Mouse (Mus musculus): ENCODE results near the gene Col4a4. TPM values are rescaled to one million over a fixed set of nuclear protein-coding genes. Genes with fewer than 3 reads are reported as not detected.

Col4a4 gene
- polyA plus RNA-seq, 1 experiment from 2014 or later, result 0.25 TPM

- Histone ChIP-seq H3K9ac (replicated peaks; ENCODE audit: low read length) (no peak overlapping the region), H3K36me3 (replicated peaks; ENCODE audit: control insufficient read depth, insufficient read depth, low read depth, low read length) (no peaks in the 10 kb centered on the region), H3K27me3 (ENCODE audit: control insufficient read depth, insufficient read depth, low read length) (no peaks in the 10 kb centered on the region), H3K4me2 (ENCODE audit: low read depth, low read length) (no peak overlapping the region), H3K27ac (replicated peaks; ENCODE audit: low read depth, low read length) (no peak overlapping the region), H3K9me3 (replicated peaks; ENCODE audit: control insufficient read depth, low read length) (no peaks in the 10 kb centered on the region), H3K4me3 (ENCODE audit: low read depth, low read length) (no peak overlapping the region), H3K4me1 (ENCODE audit: control insufficient read depth, insufficient read depth, low read length) (no peaks in the 10 kb centered on the region)
- ATAC-seq (replicated peaks; ENCODE audit: insufficient number of reproducible peaks, low FRiP score, low TSS enrichment, low read depth) (no peak), DNase-seq (ENCODE audit: low spot score) (no peak)
- WGBS, result 73% methylated on average over 7 of the region's 7 CpGs
Measured at GRCm38 (mm10) chr1:82603198-82603950, 16.7 kb upstream of the Col4a4 start.

- H3K9me3 ChIP-seq (replicated peaks; ENCODE audit: control insufficient read depth, low read length), result no peaks in the 10 kb centered on the region
- 78% methylated on average over 6 of the region's 6 CpGs for WGBS
- no peaks in the 10 kb centered on the region for H3K36me3 ChIP-seq (replicated peaks; ENCODE audit: control insufficient read depth, insufficient read depth, low read depth, low read length)
- no peak for DNase-seq (ENCODE audit: low spot score)
- H3K27me3 ChIP-seq (ENCODE audit: control insufficient read depth, insufficient read depth, low read length), result no peaks in the 10 kb centered on the region
- no peak overlapping the region for H3K4me3 ChIP-seq (ENCODE audit: low read depth, low read length)
- H3K4me2 ChIP-seq (ENCODE audit: low read depth, low read length), result no peak overlapping the region
- ATAC-seq (replicated peaks; ENCODE audit: insufficient number of reproducible peaks, low FRiP score, low TSS enrichment, low read depth), result no peak
- H3K27ac ChIP-seq (replicated peaks; ENCODE audit: low read depth, low read length), result no peak overlapping the region
- no peaks in the 10 kb centered on the region for H3K4me1 ChIP-seq (ENCODE audit: control insufficient read depth, insufficient read depth, low read length)
- no peak overlapping the region for H3K9ac ChIP-seq (replicated peaks; ENCODE audit: low read length)
Measured at GRCm38 (mm10) chr1:82596864-82597596, 10.4 kb upstream of the Col4a4 start.

DNA sequence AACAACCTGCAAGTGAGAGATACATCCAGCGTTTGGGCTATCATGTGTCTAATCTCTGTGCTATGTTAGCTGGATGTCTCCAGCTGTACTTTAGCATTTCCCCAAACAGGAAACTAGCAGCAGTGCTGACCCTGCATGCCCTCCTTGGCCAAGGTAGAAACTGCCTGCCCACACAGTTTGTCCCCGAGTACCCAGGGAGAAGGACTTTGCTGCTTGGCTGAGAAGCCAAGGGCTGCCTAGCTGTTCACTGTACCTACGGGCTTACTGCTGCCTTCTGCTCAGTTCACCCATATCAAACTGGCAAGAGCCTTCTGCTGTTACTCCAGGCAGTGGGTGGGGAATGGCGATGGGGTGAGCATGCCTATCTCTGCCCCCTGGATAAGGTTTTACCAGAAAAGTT, 3.6 kb upstream of the Col4a4 start:
- Histone ChIP-seq H3K4me1 (ENCODE audit: control insufficient read depth, insufficient read depth, low read length) (no peaks in the 10 kb centered on the region), H3K9me3 (replicated peaks; ENCODE audit: control insufficient read depth, low read length) (no peaks in the 10 kb centered on the region), H3K36me3 (replicated peaks; ENCODE audit: control insufficient read depth, insufficient read depth, low read depth, low read length) (no peaks in the 10 kb centered on the region), H3K27me3 (ENCODE audit: control insufficient read depth, insufficient read depth, low read length) (peaks cover 14% of the 10 kb centered on the region), H3K4me3 (ENCODE audit: low read depth, low read length) (no peak overlapping the region), H3K9ac (replicated peaks; ENCODE audit: low read length) (no peak overlapping the region), H3K4me2 (ENCODE audit: low read depth, low read length) (no peak overlapping the region), H3K27ac (replicated peaks; ENCODE audit: low read depth, low read length) (no peak overlapping the region)
- no peak for ATAC-seq (replicated peaks; ENCODE audit: insufficient number of reproducible peaks, low FRiP score, low TSS enrichment, low read depth)
- WGBS, result 74% methylated on average over 4 of the region's 4 CpGs
- DNase-seq (ENCODE audit: low spot score), result no peak

DNA sequence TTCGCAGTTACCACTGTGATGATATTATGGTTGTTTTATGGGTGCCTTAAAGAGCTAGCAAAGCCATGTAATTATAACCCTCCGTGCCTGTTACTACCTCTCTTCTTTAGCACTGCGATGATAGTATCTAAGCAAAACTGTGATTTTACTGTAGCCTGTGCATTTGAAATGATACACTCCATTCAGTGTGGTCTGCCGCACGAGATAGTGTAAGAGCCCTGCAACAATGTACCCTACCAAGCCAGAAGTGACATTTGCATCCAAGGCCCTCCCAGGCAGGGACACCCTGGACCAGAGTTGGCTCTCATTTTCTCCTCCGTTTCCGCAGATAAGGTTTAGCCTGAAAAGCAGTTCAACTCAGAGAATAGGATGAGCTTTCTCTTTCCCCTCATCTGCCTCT, 668 bp downstream of the Col4a4 start:
- H3K9ac ChIP-seq (replicated peaks; ENCODE audit: low read length), result no peak overlapping the region
- H3K4me1 ChIP-seq (ENCODE audit: control insufficient read depth, insufficient read depth, low read length), result no peaks in the 10 kb centered on the region
- H3K9me3 ChIP-seq (replicated peaks; ENCODE audit: control insufficient read depth, low read length), result no peaks in the 10 kb centered on the region
- H3K27ac ChIP-seq (replicated peaks; ENCODE audit: low read depth, low read length), result no peak overlapping the region
- WGBS, result 71% methylated on average over 7 of the region's 7 CpGs
- H3K4me2 ChIP-seq (ENCODE audit: low read depth, low read length), result peak overlapping the region; percentile 72
- ATAC-seq (replicated peaks; ENCODE audit: insufficient number of reproducible peaks, low FRiP score, low TSS enrichment, low read depth) (no peak), DNase-seq (ENCODE audit: low spot score) (no peak)
- no peak overlapping the region for H3K4me3 ChIP-seq (ENCODE audit: low read depth, low read length)
- H3K36me3 ChIP-seq (replicated peaks; ENCODE audit: control insufficient read depth, insufficient read depth, low read depth, low read length), result no peaks in the 10 kb centered on the region
- peaks cover 14% of the 10 kb centered on the region for H3K27me3 ChIP-seq (ENCODE audit: control insufficient read depth, insufficient read depth, low read length)

DNA sequence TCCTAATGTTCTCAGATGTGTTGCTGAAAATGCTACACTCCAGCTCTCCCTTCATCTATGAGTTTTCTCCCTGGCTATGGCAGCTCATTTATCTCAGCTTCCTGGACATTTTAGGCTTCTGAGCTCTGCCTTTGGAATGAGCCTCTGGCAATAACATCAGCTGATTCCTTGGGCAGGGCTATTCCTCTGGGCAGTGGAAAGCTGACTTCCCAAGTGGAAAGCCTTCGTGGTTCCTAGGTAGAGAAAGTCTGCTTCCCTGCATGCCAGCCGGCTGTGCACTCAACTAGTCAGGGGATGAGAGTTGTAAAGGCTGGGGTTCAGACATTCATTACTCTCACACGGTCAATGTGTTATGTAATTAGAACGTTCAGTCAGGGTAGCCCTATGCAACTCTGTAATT, 8.3 kb downstream of the Col4a4 start:
- DNase-seq (ENCODE audit: low spot score) (no peak), ATAC-seq (replicated peaks; ENCODE audit: insufficient number of reproducible peaks, low FRiP score, low TSS enrichment, low read depth) (no peak)
- Histone ChIP-seq H3K4me2 (ENCODE audit: low read depth, low read length) (no peak overlapping the region), H3K4me1 (ENCODE audit: control insufficient read depth, insufficient read depth, low read length) (no peaks in the 10 kb centered on the region), H3K27ac (replicated peaks; ENCODE audit: low read depth, low read length) (no peak overlapping the region), H3K9me3 (replicated peaks; ENCODE audit: control insufficient read depth, low read length) (no peaks in the 10 kb centered on the region), H3K9ac (replicated peaks; ENCODE audit: low read length) (no peak overlapping the region), H3K4me3 (ENCODE audit: low read depth, low read length) (no peak overlapping the region), H3K36me3 (replicated peaks; ENCODE audit: control insufficient read depth, insufficient read depth, low read depth, low read length) (no peaks in the 10 kb centered on the region), H3K27me3 (ENCODE audit: control insufficient read depth, insufficient read depth, low read length) (no peaks in the 10 kb centered on the region)
- WGBS, result 81% methylated on average over 4 of the region's 4 CpGs

DNA sequence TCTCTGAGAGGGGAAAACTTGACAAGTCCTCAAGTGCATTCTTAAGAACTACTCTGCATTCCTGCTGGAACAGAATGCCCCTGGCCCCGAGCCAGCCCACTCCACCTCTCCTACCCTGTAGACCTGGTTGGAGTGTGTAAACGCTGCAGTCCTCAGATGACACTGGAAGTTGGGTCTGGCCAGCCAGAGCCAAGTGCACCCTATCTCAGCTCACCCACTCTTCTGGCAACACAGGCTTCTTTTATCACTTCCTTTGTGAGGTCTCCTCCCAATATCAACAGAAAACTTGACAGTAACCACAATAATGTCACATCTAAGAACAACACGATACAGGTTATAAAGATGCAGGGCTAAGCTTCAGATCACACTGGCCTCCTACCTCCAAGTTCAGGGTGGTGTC, 8.7 kb downstream of the Col4a4 start:
- no peaks in the 10 kb centered on the region for H3K9me3 ChIP-seq (replicated peaks; ENCODE audit: control insufficient read depth, low read length)
- 72% methylated on average over 3 of the region's 3 CpGs for WGBS
- H3K9ac ChIP-seq (replicated peaks; ENCODE audit: low read length), result no peak overlapping the region
- H3K4me2 ChIP-seq (ENCODE audit: low read depth, low read length), result no peak overlapping the region
- H3K4me3 ChIP-seq (ENCODE audit: low read depth, low read length), result no peak overlapping the region
- DNase-seq (ENCODE audit: low spot score) (no peak), ATAC-seq (replicated peaks; ENCODE audit: insufficient number of reproducible peaks, low FRiP score, low TSS enrichment, low read depth) (no peak)
- H3K27ac ChIP-seq (replicated peaks; ENCODE audit: low read depth, low read length), result no peak overlapping the region
- no peaks in the 10 kb centered on the region for H3K4me1 ChIP-seq (ENCODE audit: control insufficient read depth, insufficient read depth, low read length)
- H3K36me3 ChIP-seq (replicated peaks; ENCODE audit: control insufficient read depth, insufficient read depth, low read depth, low read length), result no peaks in the 10 kb centered on the region
- no peaks in the 10 kb centered on the region for H3K27me3 ChIP-seq (ENCODE audit: control insufficient read depth, insufficient read depth, low read length)

- 89% methylated on average over 10 of the region's 10 CpGs for WGBS
- H3K27ac ChIP-seq (replicated peaks; ENCODE audit: low read depth, low read length), result no peak overlapping the region
- H3K27me3 ChIP-seq (ENCODE audit: control insufficient read depth, insufficient read depth, low read length), result no peaks in the 10 kb centered on the region
- ATAC-seq (replicated peaks; ENCODE audit: insufficient number of reproducible peaks, low FRiP score, low TSS enrichment, low read depth) (no peak), DNase-seq (ENCODE audit: low spot score) (no peak)
- no peak overlapping the region for H3K4me3 ChIP-seq (ENCODE audit: low read depth, low read length)
- no peak overlapping the region for H3K4me2 ChIP-seq (ENCODE audit: low read depth, low read length)
- H3K4me1 ChIP-seq (ENCODE audit: control insufficient read depth, insufficient read depth, low read length), result no peaks in the 10 kb centered on the region
- H3K36me3 ChIP-seq (replicated peaks; ENCODE audit: control insufficient read depth, insufficient read depth, low read depth, low read length), result no peaks in the 10 kb centered on the region
- no peak overlapping the region for H3K9ac ChIP-seq (replicated peaks; ENCODE audit: low read length)
- no peaks in the 10 kb centered on the region for H3K9me3 ChIP-seq (replicated peaks; ENCODE audit: control insufficient read depth, low read length)
Measured at GRCm38 (mm10) chr1:82577339-82577738, 9.3 kb downstream of the Col4a4 start.

GRCm38 (mm10) chr1:82576182-82576581, 10.5 kb downstream of the Col4a4 start:
- no peaks in the 10 kb centered on the region for H3K9me3 ChIP-seq (replicated peaks; ENCODE audit: control insufficient read depth, low read length)
- DNase-seq (ENCODE audit: low spot score) (no peak), ATAC-seq (replicated peaks; ENCODE audit: insufficient number of reproducible peaks, low FRiP score, low TSS enrichment, low read depth) (no peak)
- no peak overlapping the region for H3K27ac ChIP-seq (replicated peaks; ENCODE audit: low read depth, low read length)
- no peak overlapping the region for H3K9ac ChIP-seq (replicated peaks; ENCODE audit: low read length)
- H3K36me3 ChIP-seq (replicated peaks; ENCODE audit: control insufficient read depth, insufficient read depth, low read depth, low read length), result no peaks in the 10 kb centered on the region
- no peak overlapping the region for H3K4me3 ChIP-seq (ENCODE audit: low read depth, low read length)
- H3K27me3 ChIP-seq (ENCODE audit: control insufficient read depth, insufficient read depth, low read length), result no peaks in the 10 kb centered on the region
- H3K4me2 ChIP-seq (ENCODE audit: low read depth, low read length), result no peak overlapping the region
- no peaks in the 10 kb centered on the region for H3K4me1 ChIP-seq (ENCODE audit: control insufficient read depth, insufficient read depth, low read length)
- 73% methylated on average over 2 of the region's 2 CpGs for WGBS

Data from embryonic facial prominence, embryonic 11.5 days (tissue).